Mouse (Mus musculus) hindbrain, embryonic 15.5 days (tissue): ENCODE data around the gene Plk2. TPM values are rescaled to one million over a fixed set of nuclear protein-coding genes. Genes with fewer than 3 reads are reported as not detected.

Experiments used
- polyA plus RNA-seq: library from polyadenylated mRNA; unstranded; fragments of >200 nt; fragmentation: Nextera tagmentation; extraction: Ambion mirVana; gene quantifications from 2 replicates; pipeline ENCODE4 v1.2.1, GENCODE M21; 2015

Plk2 gene
- polyA plus RNA-seq, 1 experiment from 2014 or later, result 123 TPM

Other genes with a start within 250 kb of the Plk2 start
- 198 and 205 TPM in 2 replicates for gene Rab3c, start 114.0 kb upstream of the Plk2 start, polyA plus RNA-seq
- gene Gapt, start 37.8 kb upstream of the Plk2 start, polyA plus RNA-seq, result 0.12 TPM in 1 of 2 replicates, not detected in the other